Mouse (Mus musculus) intestine, postnatal 0 days (tissue): ENCODE measurements at regions not wholly inside any gene's neighbourhood (a gene's known extent, or its start where the extent isn't known, plus 50 kb on each side); places are given as distances from the start of the nearest gene placed in this dataset.

Experiments
- ATAC-seq: fragments of 200-750 bp; cut with Nextera tagmentation; 2 replicates; pipeline ENCODE4 v1.8.0; 2017; ENCODE audit warnings: mild to moderate bottlenecking, moderate TSS enrichment, moderate library complexity
- H3K27ac ChIP-seq: fragments of 300-500 bp; sonication (generic); 2 replicates; pipeline ENCODE4 v1.5.1; 2014; ENCODE audit warnings: mild to moderate bottlenecking, low read depth, low read length, moderate library complexity
- H3K27me3 ChIP-seq: fragments of 300-500 bp; sonication (generic); replicated peaks from 2 replicates; pipeline ENCODE4 v1.6.1; 2014; ENCODE audit warnings: low read length, mixed read lengths; ENCODE audit not compliant: control insufficient read depth, insufficient read depth
- H3K36me3 ChIP-seq: fragments of 300-500 bp; sonication (generic); 2 replicates; pipeline ENCODE4 v1.6.1; 2014; ENCODE audit warnings: mild to moderate bottlenecking, moderate library complexity; ENCODE audit not compliant: control insufficient read depth, insufficient read depth
- H3K4me1 ChIP-seq: fragments of 300-500 bp; sonication (generic); replicated peaks from 2 replicates; pipeline ENCODE4 v1.6.1; 2014; ENCODE audit warnings: antibody characterized with exemption, low read length, mixed read lengths; ENCODE audit not compliant: control insufficient read depth, insufficient read depth
- H3K4me2 ChIP-seq: fragments of 300-500 bp; sonication (generic); replicated peaks from 2 replicates; pipeline ENCODE4 v1.6.1; 2014; ENCODE audit warnings: low read depth, mild to moderate bottlenecking, moderate library complexity
- H3K4me3 ChIP-seq: fragments of 300-500 bp; sonication (generic); 2 replicates; pipeline ENCODE4 v1.5.1; 2014; ENCODE audit warnings: low read depth, low read length
- H3K9ac ChIP-seq: fragments of 300-500 bp; sonication (generic); 2 replicates; pipeline ENCODE4 v1.6.1; 2014; ENCODE audit warnings: mild to moderate bottlenecking, low read depth, low read length
- H3K9me3 ChIP-seq: fragments of 300-500 bp; sonication (generic); 2 replicates; pipeline ENCODE4 v1.6.1; 2016; ENCODE audit warnings: mixed run types; ENCODE audit not compliant: control insufficient read depth
- CTCF ChIP-seq: sonication (generic); IDR thresholded peaks from 2 replicates; pipeline ENCODE4 v1.5.1; 2016; ENCODE audit warnings: low read depth, mild to moderate bottlenecking, control low read depth, antibody characterized with exemption, moderate library complexity
- WGBS: fragments of 180-500 bp; shearing (Covaris S2); extraction: QIAGEN DNeasy Blood & Tissue Kit; methylation state at CpG from one replicate; pipeline ENCODE4 v1.1.7; 2014; 5-methylcytosine and 5-hydroxymethylcytosine counted together

- TF ChIP-seq CTCF: no peak
- no peak overlapping the region for H3K4me2 ChIP-seq
- 77% methylated on average over 6 of the region's 6 CpGs for WGBS
Observed at GRCm38 (mm10) chr10:8055293-8055692, 99.3 kb upstream of the Tab2 start.

GRCm38 (mm10) chr10:8043416-8044163 is 87.6 kb upstream of the Tab2 start:
- no peak for TF ChIP-seq CTCF
- Histone ChIP-seq H3K9me3 (no peaks in the 10 kb centered on the region), H3K4me2 (no peak overlapping the region), H3K36me3 (no peaks in the 10 kb centered on the region), H3K27me3 (no peaks in the 10 kb centered on the region), H3K9ac (no peak overlapping the region), H3K4me1 (peaks cover 6% of the 10 kb centered on the region; the same call in 1 of the 2 replicates), H3K4me3 (no peak overlapping the region), H3K27ac (peak overlapping the region; percentile 35; the same call in 1 of the 2 replicates)
- 41% methylated on average over 3 of the region's 3 CpGs for WGBS
- ATAC-seq: peak; percentile 95

More at GRCm38 (mm10) chr10:8055293-8055692, 99.3 kb upstream of the Tab2 start:
- Histone ChIP-seq H3K27ac (no peak overlapping the region), H3K27me3 (no peaks in the 10 kb centered on the region), H3K4me3 (no peak overlapping the region), H3K36me3 (no peaks in the 10 kb centered on the region), H3K9ac (no peak overlapping the region), H3K9me3 (no peaks in the 10 kb centered on the region), H3K4me1 (0 out of 2 replicates have a peak, but pooled peaks cover 2% of the 10 kb centered on the region)
- no peak for ATAC-seq

- no peaks in the 10 kb centered on the region for H3K9me3 ChIP-seq
- H3K4me3 ChIP-seq: no peak overlapping the region
- H3K4me2 ChIP-seq: no peak overlapping the region
- H3K4me1 ChIP-seq: peaks cover 9% of the 10 kb centered on the region; the same call in 1 of the 2 replicates
- TF ChIP-seq CTCF: no peak
- no peaks in the 10 kb centered on the region for H3K36me3 ChIP-seq
- ATAC-seq: no peak
- H3K9ac ChIP-seq: no peak overlapping the region
- H3K27me3 ChIP-seq: no peaks in the 10 kb centered on the region
- 75% methylated on average over 6 of the region's 6 CpGs for WGBS
- no peak overlapping the region for H3K27ac ChIP-seq
Observed at GRCm38 (mm10) chr10:8042306-8042705, 86.3 kb upstream of the Tab2 start.

GRCm38 (mm10) chr10:8041790-8042189 is 85.8 kb upstream of the Tab2 start:
- no peaks in the 10 kb centered on the region for H3K9me3 ChIP-seq
- WGBS: 83% methylated on average over 8 of the region's 8 CpGs

GRCm38 (mm10) chr10:8037986-8038631 is 82.1 kb upstream of the Tab2 start:
- Histone ChIP-seq H3K4me2 (peak overlapping the region; percentile 35; the same call in 1 of the 2 replicates), H3K36me3 (no peaks in the 10 kb centered on the region), H3K27me3 (no peaks in the 10 kb centered on the region), H3K4me1 (0 out of 2 replicates have a peak, but pooled peaks cover 7% of the 10 kb centered on the region), H3K4me3 (no peak overlapping the region), H3K9me3 (no peaks in the 10 kb centered on the region), H3K9ac (no peak overlapping the region), H3K27ac (peak overlapping the region; percentile 15; the same call in 1 of the 2 replicates)
- ATAC-seq: peak; percentile 72
- 20% methylated on average over 5 of the region's 5 CpGs for WGBS
- peak; percentile 42; the same call in 1 of the 2 replicates for TF ChIP-seq CTCF

More at GRCm38 (mm10) chr10:8041790-8042189, 85.8 kb upstream of the Tab2 start:
- H3K36me3 ChIP-seq: no peaks in the 10 kb centered on the region
- H3K4me1 ChIP-seq: peaks cover 9% of the 10 kb centered on the region; the same call in 1 of the 2 replicates
- H3K9ac ChIP-seq: no peak overlapping the region
- TF ChIP-seq CTCF: no peak
- H3K4me2 ChIP-seq: no peak overlapping the region
- no peaks in the 10 kb centered on the region for H3K27me3 ChIP-seq
- no peak overlapping the region for H3K27ac ChIP-seq
- no peak overlapping the region for H3K4me3 ChIP-seq
- ATAC-seq: no peak

GRCm38 (mm10) chr10:8036293-8036692 is 80.3 kb upstream of the Tab2 start:
- Histone ChIP-seq H3K27me3 (no peaks in the 10 kb centered on the region), H3K36me3 (no peaks in the 10 kb centered on the region), H3K4me2 (no peak overlapping the region), H3K4me1 (0 out of 2 replicates have a peak, but pooled peaks cover 3% of the 10 kb centered on the region), H3K4me3 (no peak overlapping the region), H3K9me3 (no peaks in the 10 kb centered on the region), H3K9ac (no peak overlapping the region), H3K27ac (no peak overlapping the region)
- TF ChIP-seq CTCF: no peak
- no peak for ATAC-seq
- WGBS: 86% methylated on average over 4 of the region's 4 CpGs
